Mouse (Mus musculus): ENCODE data around the gene Dop1a. TPM values are rescaled to one million over a fixed set of nuclear protein-coding genes. Genes with fewer than 3 reads are reported as not detected.
A peak's percentile ranks its signal among the peaks of the same experiment; 100 is the strongest.

The Dop1a gene
- polyA plus RNA-seq, 1 experiment from 2014 or later: 14.1 TPM

DNA sequence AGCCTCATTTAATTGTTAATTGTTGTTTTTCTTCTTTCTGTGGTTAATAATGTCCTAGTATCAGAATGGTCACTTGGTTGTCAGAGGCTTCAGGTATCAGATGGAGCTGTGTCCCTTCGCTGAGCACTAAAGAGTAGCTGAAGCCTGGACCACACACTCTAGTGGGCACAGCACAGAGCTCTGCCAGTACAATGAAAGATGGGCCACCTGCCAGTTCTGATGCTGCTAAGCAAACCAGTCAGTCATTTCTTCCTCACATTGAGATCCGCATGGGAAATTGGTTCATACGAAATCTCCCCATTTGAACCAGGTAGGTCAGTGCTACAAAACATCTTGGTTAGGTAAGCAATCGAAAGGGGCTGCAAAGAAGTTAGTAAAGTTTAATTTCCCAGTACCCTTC, 87.7 kb downstream of the Dop1a start:
- no peak overlapping the region for H3K4me2 ChIP-seq
- H3K36me3 ChIP-seq (ENCODE audit: control insufficient read depth, insufficient read depth, low read length): peaks cover 15% of the 10 kb centered on the region
- H3K27ac ChIP-seq (ENCODE audit: low read depth, low read length): no peak overlapping the region
- H3K4me1 ChIP-seq (ENCODE audit: control insufficient read depth, insufficient read depth, low read length): no peaks in the 10 kb centered on the region
- no peak overlapping the region for H3K4me3 ChIP-seq (ENCODE audit: low read depth, low read length)
- ATAC-seq (replicated peaks; ENCODE audit: insufficient number of reproducible peaks, low FRiP score, low TSS enrichment): no peak
- no peak overlapping the region for H3K9ac ChIP-seq (ENCODE audit: low read depth, low read length)
- no peaks in the 10 kb centered on the region for H3K9me3 ChIP-seq (replicated peaks; ENCODE audit: control insufficient read depth, low read length)
- WGBS (ENCODE audit: insufficient replicate concordance): 91% methylated on average over 4 of the region's 4 CpGs
- H3K27me3 ChIP-seq (ENCODE audit: control insufficient read depth, insufficient read depth, low read length): no peaks in the 10 kb centered on the region

DNA sequence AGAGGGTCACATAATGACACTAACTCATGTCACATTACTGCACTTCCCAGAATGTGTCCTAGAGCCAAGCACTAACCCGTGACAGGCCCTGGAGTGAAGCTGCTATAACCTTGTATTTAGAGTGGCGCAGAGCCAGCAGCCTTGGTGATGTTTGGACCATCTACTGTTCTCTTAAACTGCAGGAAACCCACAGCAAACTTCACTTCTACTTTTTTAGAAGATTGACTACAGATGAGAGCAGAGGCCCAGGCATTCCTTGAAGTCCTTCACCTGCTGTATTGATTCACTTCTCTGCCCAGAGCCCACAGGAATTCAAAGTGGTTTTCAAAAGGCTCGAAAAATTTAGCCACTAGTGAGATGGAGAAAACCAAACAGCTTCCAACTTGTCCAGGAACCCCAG, 93.6 kb downstream of the Dop1a start:
- Histone ChIP-seq H3K9ac (ENCODE audit: low read depth, low read length) (no peak overlapping the region), H3K36me3 (ENCODE audit: control insufficient read depth, insufficient read depth, low read length) (peaks cover 41% of the 10 kb centered on the region), H3K27me3 (ENCODE audit: control insufficient read depth, insufficient read depth, low read length) (no peaks in the 10 kb centered on the region), H3K4me2 (no peak overlapping the region), H3K27ac (ENCODE audit: low read depth, low read length) (no peak overlapping the region), H3K9me3 (replicated peaks; ENCODE audit: control insufficient read depth, low read length) (no peaks in the 10 kb centered on the region), H3K4me1 (ENCODE audit: control insufficient read depth, insufficient read depth, low read length) (no peaks in the 10 kb centered on the region), H3K4me3 (ENCODE audit: low read depth, low read length) (no peak overlapping the region)
- 81% methylated on average over 3 of the region's 3 CpGs for WGBS (ENCODE audit: insufficient replicate concordance)
- no peak for ATAC-seq (replicated peaks; ENCODE audit: insufficient number of reproducible peaks, low FRiP score, low TSS enrichment)

DNA sequence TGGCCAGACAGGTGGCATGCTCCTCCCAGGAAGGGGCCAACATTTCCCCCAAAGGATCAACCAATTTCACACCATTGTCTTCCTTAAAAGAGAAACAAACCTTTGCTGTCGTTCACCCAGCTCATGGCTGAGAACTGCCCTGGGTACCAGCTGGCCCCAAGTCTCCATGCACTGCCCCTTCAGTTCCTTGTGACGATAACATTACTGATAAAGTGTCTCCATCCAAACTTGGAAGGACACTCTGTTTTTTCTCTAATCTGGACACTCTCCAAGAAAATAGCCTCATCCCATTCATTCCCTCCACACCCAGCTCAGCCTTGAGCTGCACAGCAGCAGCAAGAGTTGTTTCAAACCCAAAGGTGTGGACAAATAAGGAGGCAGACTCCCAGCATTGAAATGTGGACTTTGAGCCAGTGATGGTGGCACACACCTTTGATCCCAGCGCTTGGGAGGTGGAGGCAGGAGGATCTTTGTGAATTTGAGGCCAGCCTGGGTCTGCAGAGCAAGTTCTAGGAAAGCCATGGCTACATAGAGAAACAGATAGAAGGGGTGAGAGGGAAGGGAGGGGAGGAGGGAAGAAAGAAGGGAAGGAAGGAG, 102.5 kb downstream of the Dop1a start:
- no peaks in the 10 kb centered on the region for H3K9me3 ChIP-seq (replicated peaks; ENCODE audit: control insufficient read depth, low read length)
- no peak overlapping the region for H3K4me3 ChIP-seq (ENCODE audit: low read depth, low read length)
- no peak for ATAC-seq (replicated peaks; ENCODE audit: insufficient number of reproducible peaks, low FRiP score, low TSS enrichment)
- no peak overlapping the region for H3K27ac ChIP-seq (ENCODE audit: low read depth, low read length)
- no peaks in the 10 kb centered on the region for H3K27me3 ChIP-seq (ENCODE audit: control insufficient read depth, insufficient read depth, low read length)
- 75% methylated on average over 3 of the region's 3 CpGs for WGBS (ENCODE audit: insufficient replicate concordance)
- no peak overlapping the region for H3K4me2 ChIP-seq
- no peak overlapping the region for H3K9ac ChIP-seq (ENCODE audit: low read depth, low read length)
- H3K4me1 ChIP-seq (ENCODE audit: control insufficient read depth, insufficient read depth, low read length): no peaks in the 10 kb centered on the region; the same call in 1 of the 2 replicates
- H3K36me3 ChIP-seq (ENCODE audit: control insufficient read depth, insufficient read depth, low read length): peaks cover 3% of the 10 kb centered on the region

DNA sequence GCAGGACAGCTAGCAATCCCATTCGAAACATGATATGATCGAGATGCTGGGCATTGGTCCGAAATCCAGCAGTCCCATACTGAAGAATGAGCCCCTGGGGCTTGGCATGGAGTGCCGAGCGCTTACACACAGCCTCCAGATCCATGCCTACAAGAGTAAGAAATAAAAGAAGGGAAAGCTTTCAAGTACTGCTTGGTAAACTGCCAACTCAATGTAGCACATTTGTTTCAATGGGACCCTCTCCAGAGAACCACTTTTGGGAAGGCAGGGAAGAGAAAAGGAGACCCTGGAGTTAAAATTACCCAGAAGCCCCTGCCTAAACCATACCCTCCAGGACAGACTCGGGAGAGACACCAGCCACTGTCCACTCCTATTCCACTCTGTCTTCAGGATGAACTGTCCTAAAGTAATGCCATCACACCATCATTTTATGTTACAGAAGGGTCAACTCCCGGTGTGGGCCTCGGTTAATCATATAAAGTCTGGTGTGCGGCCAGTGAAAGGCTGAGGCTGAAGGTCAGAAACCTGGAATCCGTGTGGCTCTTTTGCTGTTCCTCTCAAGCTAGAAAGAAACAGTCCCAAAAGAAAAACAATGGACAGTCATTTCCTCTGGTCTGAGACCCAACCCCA, 103.4 kb downstream of the Dop1a start:
- 76% methylated on average over 10 of the region's 10 CpGs for WGBS (ENCODE audit: insufficient replicate concordance)

DNA sequence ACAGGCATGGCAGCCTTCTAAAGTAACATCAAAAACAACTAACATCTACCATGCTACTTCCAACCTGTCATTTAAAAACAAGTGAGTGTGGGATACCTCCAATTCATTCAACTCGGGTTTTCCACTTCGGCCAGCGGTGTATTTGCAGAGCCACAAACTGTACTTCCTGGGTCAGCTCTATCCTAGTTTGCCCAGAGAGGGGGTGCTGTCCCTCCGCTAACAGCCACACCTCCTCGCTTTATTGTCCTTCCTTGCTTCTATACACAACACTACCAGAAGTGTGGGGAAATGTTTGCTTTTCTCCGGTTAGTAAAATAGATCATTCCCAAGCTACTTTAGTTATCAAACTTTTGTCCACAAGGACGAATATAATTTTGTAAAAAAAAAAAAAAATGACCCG, 104.0 kb downstream of the Dop1a start:
- H3K4me3 ChIP-seq (ENCODE audit: low read depth, low read length): peak overlapping the region; percentile 78
- WGBS (ENCODE audit: insufficient replicate concordance): 15% methylated on average over 8 of the region's 8 CpGs
- H3K9ac ChIP-seq (ENCODE audit: low read depth, low read length): peak overlapping the region; percentile 31; the same call in 1 of the 2 replicates
- H3K4me1 ChIP-seq (ENCODE audit: control insufficient read depth, insufficient read depth, low read length): no peaks in the 10 kb centered on the region; the same call in 1 of the 2 replicates
- ATAC-seq (replicated peaks; ENCODE audit: insufficient number of reproducible peaks, low FRiP score, low TSS enrichment): no peak
- H3K36me3 ChIP-seq (ENCODE audit: control insufficient read depth, insufficient read depth, low read length): no peaks in the 10 kb centered on the region
- H3K27ac ChIP-seq (ENCODE audit: low read depth, low read length): no peak overlapping the region
- H3K27me3 ChIP-seq (ENCODE audit: control insufficient read depth, insufficient read depth, low read length): no peaks in the 10 kb centered on the region
- peak overlapping the region; percentile 100 for H3K4me2 ChIP-seq
- H3K9me3 ChIP-seq (replicated peaks; ENCODE audit: control insufficient read depth, low read length): no peaks in the 10 kb centered on the region

More for the DNA sequence above, 103.4 kb downstream of the Dop1a start:
- Histone ChIP-seq H3K9ac (ENCODE audit: low read depth, low read length) (no peak overlapping the region), H3K27ac (ENCODE audit: low read depth, low read length) (no peak overlapping the region), H3K36me3 (ENCODE audit: control insufficient read depth, insufficient read depth, low read length) (no peaks in the 10 kb centered on the region; the same call in 1 of the 2 replicates), H3K4me2 (peak overlapping the region; percentile 100), H3K4me1 (ENCODE audit: control insufficient read depth, insufficient read depth, low read length) (no peaks in the 10 kb centered on the region; the same call in 1 of the 2 replicates), H3K9me3 (replicated peaks; ENCODE audit: control insufficient read depth, low read length) (no peaks in the 10 kb centered on the region), H3K27me3 (ENCODE audit: control insufficient read depth, insufficient read depth, low read length) (no peaks in the 10 kb centered on the region), H3K4me3 (ENCODE audit: low read depth, low read length) (peak overlapping the region; percentile 78)
- no peak for ATAC-seq (replicated peaks; ENCODE audit: insufficient number of reproducible peaks, low FRiP score, low TSS enrichment)

DNA sequence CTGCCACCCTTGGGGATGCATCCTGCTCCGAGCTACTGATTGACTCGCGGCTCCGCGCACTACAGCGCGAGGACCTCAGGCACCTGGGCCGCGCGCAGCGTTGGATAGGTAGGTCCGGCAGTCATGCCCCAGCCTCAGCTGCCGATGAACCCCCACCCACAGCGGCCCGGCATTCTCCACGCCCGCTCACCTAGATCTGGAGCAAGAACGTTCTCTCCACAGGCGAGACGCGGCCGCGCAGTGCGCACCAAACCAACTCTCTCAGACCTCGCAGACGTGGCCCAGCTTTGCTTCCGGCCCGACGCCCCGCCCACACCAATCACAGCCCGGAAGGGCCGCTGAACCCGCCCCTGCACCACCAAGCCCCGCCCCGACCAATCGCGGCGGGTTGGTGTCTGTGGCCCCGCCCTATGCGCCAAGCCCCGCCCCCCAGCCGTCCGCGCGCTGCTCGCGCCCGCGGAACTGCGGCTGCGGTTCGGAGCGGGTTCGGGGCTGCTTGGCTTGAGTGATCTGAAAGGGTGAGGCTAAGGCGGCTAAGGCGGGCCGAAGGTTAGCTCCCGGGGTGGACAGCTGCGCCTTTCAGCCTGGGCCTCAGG, 104.7 kb downstream of the Dop1a start, which contains the start of the genes Pgm3 and Rwdd2a:
Gene Pgm3, minus strand, starts transcription at position 303 of the 596 bp plus-strand sequence.
Gene Rwdd2a, plus strand, starts transcription at position 452 of the 596 bp plus-strand sequence.
- H3K27me3 ChIP-seq (ENCODE audit: control insufficient read depth, insufficient read depth, low read length): no peaks in the 10 kb centered on the region
- WGBS (ENCODE audit: insufficient replicate concordance): under 1% methylated on average over 58 of the region's 59 CpGs
- H3K9ac ChIP-seq (ENCODE audit: low read depth, low read length): peak within 1 kb of the TSS; percentile 80
- ATAC-seq (replicated peaks; ENCODE audit: insufficient number of reproducible peaks, low FRiP score, low TSS enrichment): peak; percentile 98
- peak within 1 kb of the TSS; percentile 100 for H3K4me2 ChIP-seq
- H3K4me1 ChIP-seq (ENCODE audit: control insufficient read depth, insufficient read depth, low read length): no peaks in the 10 kb centered on the region; the same call in 1 of the 2 replicates
- H3K9me3 ChIP-seq (replicated peaks; ENCODE audit: control insufficient read depth, low read length): no peaks in the 10 kb centered on the region
- H3K27ac ChIP-seq (ENCODE audit: low read depth, low read length): peak within 1 kb of the TSS; percentile 70
- H3K4me3 ChIP-seq (ENCODE audit: low read depth, low read length): peak within 1 kb of the TSS; percentile 78
- H3K36me3 ChIP-seq (ENCODE audit: control insufficient read depth, insufficient read depth, low read length): no peaks in the 10 kb centered on the region

DNA sequence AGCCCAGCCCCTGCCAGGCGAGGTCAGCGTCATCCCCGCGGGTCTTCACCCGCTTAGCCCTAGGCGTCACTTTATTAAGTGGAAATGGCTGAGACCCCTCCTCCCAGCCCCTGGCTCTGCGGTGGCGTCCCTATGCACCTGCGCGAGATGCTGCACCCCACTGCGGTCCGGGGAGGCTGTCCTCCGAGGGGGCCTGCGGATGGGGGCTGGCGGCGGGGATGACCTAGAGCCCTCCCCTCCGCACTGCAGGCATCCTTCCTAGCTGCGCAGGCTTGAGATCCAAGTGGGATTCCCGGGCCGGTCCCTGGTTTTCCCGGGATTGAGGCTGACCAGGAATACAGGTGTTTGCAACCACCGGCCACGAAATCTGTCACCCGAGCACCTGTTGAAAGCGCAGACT, 105.2 kb downstream of the Dop1a start:
- Histone ChIP-seq H3K36me3 (ENCODE audit: control insufficient read depth, insufficient read depth, low read length) (no peaks in the 10 kb centered on the region), H3K9ac (ENCODE audit: low read depth, low read length) (peak overlapping the region; percentile 73), H3K27ac (ENCODE audit: low read depth, low read length) (no peak overlapping the region), H3K4me3 (ENCODE audit: low read depth, low read length) (peak overlapping the region; percentile 78), H3K4me2 (peak overlapping the region; percentile 100), H3K9me3 (replicated peaks; ENCODE audit: control insufficient read depth, low read length) (no peaks in the 10 kb centered on the region), H3K27me3 (ENCODE audit: control insufficient read depth, insufficient read depth, low read length) (no peaks in the 10 kb centered on the region), H3K4me1 (ENCODE audit: control insufficient read depth, insufficient read depth, low read length) (no peaks in the 10 kb centered on the region; the same call in 1 of the 2 replicates)
- peak; percentile 21; the same call in 1 of the 2 replicates for ATAC-seq (replicated peaks; ENCODE audit: insufficient number of reproducible peaks, low FRiP score, low TSS enrichment)
- under 1% methylated on average over 25 of the region's 25 CpGs for WGBS (ENCODE audit: insufficient replicate concordance)

DNA sequence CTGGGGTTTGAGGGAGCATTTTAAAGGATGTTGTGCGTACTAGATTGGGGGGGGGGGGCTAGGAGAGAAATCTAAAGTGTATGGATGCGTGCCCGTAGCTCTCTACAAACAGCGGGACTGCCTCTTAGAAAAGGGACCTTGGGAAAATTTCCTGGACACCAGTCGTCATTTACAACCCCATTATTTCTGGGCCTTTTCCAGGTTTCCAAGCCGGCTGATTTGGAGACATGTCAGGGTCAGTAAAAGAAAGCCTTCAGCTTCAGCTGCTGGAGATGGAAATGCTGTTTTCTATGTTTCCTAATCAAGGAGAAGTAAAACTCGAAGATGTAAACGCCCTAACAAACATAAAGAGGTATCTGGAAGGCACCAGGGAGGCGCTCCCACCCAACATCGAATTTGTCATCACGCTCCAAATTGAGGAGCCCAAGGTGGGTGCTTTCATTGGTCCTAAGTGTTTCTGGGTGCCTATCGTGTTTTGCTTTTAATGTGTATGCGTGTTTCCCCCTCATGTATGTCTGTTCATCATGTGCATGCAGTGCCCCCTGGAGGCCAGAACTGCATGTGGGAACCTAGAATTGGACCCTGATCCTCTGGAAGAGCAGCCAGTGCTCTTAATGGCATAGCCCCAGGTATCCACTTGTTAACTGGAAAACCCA, 105.8 kb downstream of the Dop1a start:
- H3K27ac ChIP-seq (ENCODE audit: low read depth, low read length): no peak overlapping the region
- peak overlapping the region; percentile 73; the same call in 1 of the 2 replicates for H3K9ac ChIP-seq (ENCODE audit: low read depth, low read length)
- WGBS (ENCODE audit: insufficient replicate concordance): 10% methylated on average over 13 of the region's 13 CpGs
- peak overlapping the region; percentile 100 for H3K4me2 ChIP-seq
- H3K4me1 ChIP-seq (ENCODE audit: control insufficient read depth, insufficient read depth, low read length): no peaks in the 10 kb centered on the region; the same call in 1 of the 2 replicates
- no peaks in the 10 kb centered on the region for H3K27me3 ChIP-seq (ENCODE audit: control insufficient read depth, insufficient read depth, low read length)
- H3K4me3 ChIP-seq (ENCODE audit: low read depth, low read length): peak overlapping the region; percentile 78
- no peak for ATAC-seq (replicated peaks; ENCODE audit: insufficient number of reproducible peaks, low FRiP score, low TSS enrichment)
- H3K9me3 ChIP-seq (replicated peaks; ENCODE audit: control insufficient read depth, low read length): no peaks in the 10 kb centered on the region
- H3K36me3 ChIP-seq (ENCODE audit: control insufficient read depth, insufficient read depth, low read length): no peaks in the 10 kb centered on the region

Data from heart, embryonic 11.5 days (tissue).